ENCODE assay signal across 8 mouse cellular contexts in the genomic region with DNA sequence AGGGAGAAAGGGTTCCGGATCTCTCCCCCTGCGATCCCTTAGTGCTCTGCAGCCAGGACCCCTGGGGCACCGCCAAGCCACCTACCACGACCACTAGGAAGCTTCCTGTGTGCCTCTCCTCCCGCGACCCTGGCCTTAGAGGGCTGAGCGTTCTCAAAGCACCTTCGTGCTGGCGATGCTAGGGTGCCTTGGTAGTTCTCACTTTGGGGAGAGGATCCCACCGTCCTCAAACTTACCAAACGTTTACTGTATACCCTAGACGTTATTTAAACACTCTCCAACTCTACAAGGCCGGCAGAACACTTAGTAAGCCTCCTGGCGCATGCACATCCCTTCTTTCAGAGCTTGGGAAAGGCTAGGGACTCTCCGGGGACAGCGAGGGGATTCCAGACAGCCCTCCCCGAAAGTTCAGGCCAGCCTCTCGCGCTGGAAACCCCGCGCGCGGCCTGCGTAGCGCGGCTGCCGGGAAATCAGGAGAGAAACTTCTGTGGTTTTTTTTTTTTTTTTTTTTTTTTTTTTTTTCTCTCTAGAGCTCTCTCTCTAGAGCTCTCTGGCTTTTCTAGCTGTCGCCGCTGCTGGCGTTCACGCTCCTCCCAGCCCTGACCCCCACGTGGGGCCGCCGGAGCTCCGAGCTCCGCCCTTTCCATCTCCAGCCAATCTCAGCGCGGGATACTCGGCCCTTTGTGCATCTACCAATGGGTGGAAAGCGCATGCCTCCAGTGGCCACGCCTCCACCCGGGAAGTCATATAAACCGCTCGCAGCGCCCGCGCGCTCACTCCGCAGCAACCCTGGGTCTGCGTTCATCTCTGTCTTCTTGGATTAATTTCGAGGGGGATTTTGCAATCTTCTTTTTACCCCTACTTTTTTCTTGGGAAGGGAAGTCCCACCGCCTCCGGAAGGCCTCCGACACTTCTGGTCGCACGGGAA. TPM values are rescaled to one million over a fixed set of nuclear protein-coding genes. Genes with fewer than 3 reads are reported as not detected.
DNase-seq lines count a peak whose midpoint lies in the region; ATAC-seq lines count a peak whose summit lies in the region.

Gadd45b (plus strand) TSS at position 775 of the 928 bp plus-strand sequence.

- ATAC-seq in hindbrain, embryonic 14.5 days (ENCODE audit: low FRiP score): peak; percentile 91

- no peaks in the 10 kb centered on the region for H3K36me3 ChIP-seq in hindbrain, embryonic 14.5 days (replicated peaks; ENCODE audit: control insufficient read depth, insufficient read depth)

- peak within 1 kb of the TSS; percentile 94 for H3K4me2 ChIP-seq in hindbrain, embryonic 14.5 days (replicated peaks)

- peak within 1 kb of the TSS; percentile 40 for H3K4me3 ChIP-seq in hindbrain, embryonic 14.5 days (replicated peaks; ENCODE audit: low read length)

- peak within 1 kb of the TSS; percentile 74 for H3K27ac ChIP-seq in hindbrain, embryonic 14.5 days

- H3K9ac ChIP-seq in hindbrain, embryonic 14.5 days: peak within 1 kb of the TSS; percentile 78

- DNase-seq in NIH3T3 (ENCODE audit: low read depth): peak; percentile 100
- peak; percentile 99 for DNase-seq in cerebellum, adult 9-11 months
- peak; percentile 97 to 98 for DNase-seq in frontal cortex, postnatal 25 days (ENCODE audit: low spot score in 2 of 2)
- DNase-seq in hindbrain, embryonic 14.5 days (ENCODE audit: low spot score): peak; percentile 98
- DNase-seq in layer of hippocampus, postnatal 36 days: peak; percentile 98
- peak; percentile 99 for DNase-seq in lung, postnatal 36 days
- peak; percentile 99 for DNase-seq in retina, postnatal 1 day
- DNase-seq in urinary bladder, adult 18-20 months (ENCODE audit: low spot score in 2 of 2): peak; percentile 96 to 99

- no peaks in the 10 kb centered on the region for H3K9me3 ChIP-seq in hindbrain, embryonic 14.5 days (ENCODE audit: control insufficient read depth, low read length)

- WGBS in hindbrain, embryonic 14.5 days: 0% methylated on average over 56 of the region's 56 CpGs

- H3K4me1 ChIP-seq in hindbrain, embryonic 14.5 days (replicated peaks; ENCODE audit: control insufficient read depth, insufficient read depth, low read length): peaks cover 46% of the 10 kb centered on the region

- H3K27me3 ChIP-seq in hindbrain, embryonic 14.5 days (ENCODE audit: control insufficient read depth, insufficient read depth, low read length): peaks cover 42% of the 10 kb centered on the region

RNA-seq across cellular contexts. Expression of gene Gadd45b, which starts in this region (rescaled TPM):
- polyA plus RNA-seq in hindbrain, embryonic 14.5 days (2014; fragmentation: Nextera tagmentation; extraction: Ambion mirVana): 6.2 and 8.0 TPM in 2 replicates
- 10 to 100 TPM; 17.7 to 19.1 TPM for total RNA-seq in layer of hippocampus, postnatal 36 days (2021)

Comparison
In these comparisons a context has a peak if more than half of its experiments do, and no peak if none do; other contexts are left out.
1. Peak in every context shown above with its lines: DNase-seq, ATAC-seq, H3K4me3 ChIP-seq and H3K27ac ChIP-seq.